Mouse (Mus musculus): Measurements from ENCODE around the gene Syt1. TPM values are rescaled to one million over a fixed set of nuclear protein-coding genes. Genes with fewer than 3 reads are reported as not detected.

Syt1 gene
- polyA plus RNA-seq, 1 experiment from 2014 or later = 0.96 TPM

GRCm38 (mm10) chr10:108733982-108734381 lies 276.8 kb downstream of the Syt1 start:
- no peak overlapping the region for H3K9ac ChIP-seq
- H3K27ac ChIP-seq = no peak overlapping the region
- no peak for ATAC-seq (ENCODE audit: borderline replicate concordance, extremely low read depth, low FRiP score, low TSS enrichment)
- no peaks in the 10 kb centered on the region for H3K36me3 ChIP-seq
- H3K4me1 ChIP-seq = no peaks in the 10 kb centered on the region
- H3K9me3 ChIP-seq = no peaks in the 10 kb centered on the region
- H3K27me3 ChIP-seq = no peaks in the 10 kb centered on the region
- no peak overlapping the region for H3K4me2 ChIP-seq
- WGBS = 39% methylated on average over 2 of the region's 2 CpGs
- no peak overlapping the region for H3K4me3 ChIP-seq

GRCm38 (mm10) chr10:108728961-108729360 lies 281.8 kb downstream of the Syt1 start:
- Histone ChIP-seq H3K27me3 (no peaks in the 10 kb centered on the region), H3K4me3 (no peak overlapping the region), H3K4me2 (no peak overlapping the region), H3K4me1 (no peaks in the 10 kb centered on the region), H3K27ac (no peak overlapping the region), H3K9me3 (no peaks in the 10 kb centered on the region), H3K9ac (no peak overlapping the region), H3K36me3 (no peaks in the 10 kb centered on the region)
- no peak for ATAC-seq (ENCODE audit: borderline replicate concordance, extremely low read depth, low FRiP score, low TSS enrichment)
- 65% methylated on average over 8 of the region's 8 CpGs for WGBS

DNA sequence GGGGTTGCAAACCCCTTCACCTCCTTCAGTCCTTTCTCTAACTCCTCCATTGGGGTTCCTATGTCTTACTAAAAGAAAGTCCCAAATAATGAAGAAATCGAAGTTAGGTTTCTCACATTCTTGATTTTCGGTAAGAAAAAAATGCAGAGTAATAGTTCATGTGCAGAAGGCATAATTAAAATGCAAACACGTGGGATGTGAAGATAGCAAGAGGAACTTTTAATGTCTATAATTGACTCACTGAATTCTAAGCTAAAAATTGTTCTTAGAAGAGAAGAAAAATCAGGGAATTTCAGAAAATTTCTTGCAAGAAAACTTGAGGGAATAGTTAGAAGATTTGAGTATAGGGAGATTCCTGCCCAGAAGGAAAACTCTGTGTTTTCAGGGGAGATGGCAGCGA lies 284.4 kb downstream of the Syt1 start:
- Histone ChIP-seq H3K4me1 (no peaks in the 10 kb centered on the region), H3K36me3 (no peaks in the 10 kb centered on the region), H3K27ac (no peak overlapping the region), H3K9me3 (no peaks in the 10 kb centered on the region), H3K4me3 (no peak overlapping the region), H3K27me3 (no peaks in the 10 kb centered on the region), H3K4me2 (no peak overlapping the region), H3K9ac (no peak overlapping the region)
- 84% methylated on average over 4 of the region's 4 CpGs for WGBS
- no peak for ATAC-seq (ENCODE audit: borderline replicate concordance, extremely low read depth, low FRiP score, low TSS enrichment)

- ATAC-seq (ENCODE audit: borderline replicate concordance, extremely low read depth, low FRiP score, low TSS enrichment) = no peak
- WGBS = 72% methylated on average over 3 of the region's 3 CpGs
- H3K9me3 ChIP-seq = no peaks in the 10 kb centered on the region
Measured at GRCm38 (mm10) chr10:108724878-108725277, 285.9 kb downstream of the Syt1 start.

GRCm38 (mm10) chr10:108710514-108710913 lies 300.3 kb downstream of the Syt1 start:
- no peaks in the 10 kb centered on the region for H3K4me1 ChIP-seq
- no peak overlapping the region for H3K4me2 ChIP-seq
- no peak overlapping the region for H3K4me3 ChIP-seq
- no peak for ATAC-seq (ENCODE audit: borderline replicate concordance, extremely low read depth, low FRiP score, low TSS enrichment)
- H3K27me3 ChIP-seq = no peaks in the 10 kb centered on the region
- H3K9me3 ChIP-seq = no peaks in the 10 kb centered on the region
- WGBS = 55% methylated on average over 5 of the region's 5 CpGs
- H3K27ac ChIP-seq = no peak overlapping the region
- H3K36me3 ChIP-seq = no peaks in the 10 kb centered on the region
- H3K9ac ChIP-seq = no peak overlapping the region

More at GRCm38 (mm10) chr10:108724878-108725277, 285.9 kb downstream of the Syt1 start:
- Histone ChIP-seq H3K27me3 (no peaks in the 10 kb centered on the region), H3K36me3 (no peaks in the 10 kb centered on the region), H3K9ac (no peak overlapping the region), H3K4me3 (no peak overlapping the region), H3K4me1 (no peaks in the 10 kb centered on the region), H3K27ac (no peak overlapping the region), H3K4me2 (no peak overlapping the region)

DNA sequence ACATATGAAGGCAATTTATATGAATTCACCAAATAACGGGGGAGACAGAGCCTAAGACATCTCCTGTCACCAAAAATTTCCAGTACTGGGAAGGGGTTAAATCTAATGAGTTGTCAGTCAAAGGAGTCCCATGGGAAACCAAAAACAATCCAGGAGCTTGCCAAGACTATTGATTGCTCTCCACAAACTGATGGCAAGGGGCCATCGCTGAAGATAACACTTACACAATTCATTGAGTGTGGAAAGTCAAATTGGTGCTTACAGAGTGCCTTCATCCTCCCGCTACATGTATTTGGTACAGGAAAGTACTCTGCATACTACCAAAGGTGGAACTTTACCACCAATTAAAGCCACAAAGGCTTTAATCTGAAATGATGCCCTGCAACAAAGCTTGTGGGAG lies 305.1 kb downstream of the Syt1 start:
- Histone ChIP-seq H3K9ac (no peak overlapping the region), H3K27me3 (no peaks in the 10 kb centered on the region), H3K4me1 (no peaks in the 10 kb centered on the region), H3K4me3 (no peak overlapping the region), H3K4me2 (no peak overlapping the region), H3K9me3 (0 out of 2 replicates have a peak, but pooled peaks cover 3% of the 10 kb centered on the region), H3K27ac (no peak overlapping the region), H3K36me3 (no peaks in the 10 kb centered on the region)
- 90% methylated on average over 3 of the region's 3 CpGs for WGBS
- ATAC-seq (ENCODE audit: borderline replicate concordance, extremely low read depth, low FRiP score, low TSS enrichment) = no peak

GRCm38 (mm10) chr10:108701361-108702128 lies 309.2 kb downstream of the Syt1 start:
- Histone ChIP-seq H3K9me3 (0 out of 2 replicates have a peak, but pooled peaks cover 3% of the 10 kb centered on the region), H3K4me1 (no peaks in the 10 kb centered on the region), H3K27me3 (no peaks in the 10 kb centered on the region), H3K9ac (no peak overlapping the region), H3K4me3 (no peak overlapping the region), H3K36me3 (no peaks in the 10 kb centered on the region), H3K4me2 (no peak overlapping the region), H3K27ac (no peak overlapping the region)
- WGBS = 64% methylated on average over 14 of the region's 14 CpGs
- ATAC-seq (ENCODE audit: borderline replicate concordance, extremely low read depth, low FRiP score, low TSS enrichment) = no peak

- H3K9ac ChIP-seq = no peak within 1 kb of the TSS
- H3K36me3 ChIP-seq = no peaks in the 10 kb centered on the region
- H3K4me2 ChIP-seq = no peak within 1 kb of the TSS
- H3K4me3 ChIP-seq = no peak within 1 kb of the TSS
- no peaks in the 10 kb centered on the region for H3K4me1 ChIP-seq
- WGBS = 91% methylated on average over 9 of the region's 9 CpGs
- H3K27ac ChIP-seq = no peak within 1 kb of the TSS
- no peaks in the 10 kb centered on the region for H3K27me3 ChIP-seq
- no peaks in the 10 kb centered on the region for H3K9me3 ChIP-seq
- no peak for ATAC-seq (ENCODE audit: borderline replicate concordance, extremely low read depth, low FRiP score, low TSS enrichment)
Measured at GRCm38 (mm10) chr10:108699946-108700345, 310.8 kb downstream of the Syt1 start, which contains the start of gene Gm5136. Gm5136 (minus strand) TSS chr10:108700160.

DNA sequence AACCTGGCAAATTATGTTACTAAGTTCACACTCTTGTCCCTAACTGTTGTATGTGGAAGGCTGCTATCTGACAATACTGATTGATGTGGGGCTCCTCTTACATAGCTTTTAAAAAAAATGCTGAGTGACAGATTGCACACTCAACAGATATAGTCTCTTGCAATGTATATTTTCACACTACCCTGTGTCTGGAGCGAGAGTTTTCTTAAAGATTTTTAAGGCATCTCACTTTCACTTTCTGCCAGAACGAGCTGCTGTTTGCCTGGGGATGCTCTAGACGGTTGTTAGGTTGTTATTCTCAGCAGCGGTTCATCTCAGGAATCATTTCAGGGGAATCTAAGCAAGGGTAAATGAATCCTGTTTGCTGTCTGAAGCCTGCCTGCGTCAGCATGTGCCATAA lies 313.7 kb downstream of the Syt1 start:
- H3K27ac ChIP-seq = no peak overlapping the region
- 42% methylated on average over 5 of the region's 5 CpGs for WGBS
- H3K4me1 ChIP-seq = no peaks in the 10 kb centered on the region
- ATAC-seq (ENCODE audit: borderline replicate concordance, extremely low read depth, low FRiP score, low TSS enrichment) = no peak
- H3K36me3 ChIP-seq = no peaks in the 10 kb centered on the region
- no peaks in the 10 kb centered on the region for H3K9me3 ChIP-seq
- no peak overlapping the region for H3K9ac ChIP-seq
- no peak overlapping the region for H3K4me2 ChIP-seq
- no peaks in the 10 kb centered on the region for H3K27me3 ChIP-seq
- H3K4me3 ChIP-seq = no peak overlapping the region

DNA sequence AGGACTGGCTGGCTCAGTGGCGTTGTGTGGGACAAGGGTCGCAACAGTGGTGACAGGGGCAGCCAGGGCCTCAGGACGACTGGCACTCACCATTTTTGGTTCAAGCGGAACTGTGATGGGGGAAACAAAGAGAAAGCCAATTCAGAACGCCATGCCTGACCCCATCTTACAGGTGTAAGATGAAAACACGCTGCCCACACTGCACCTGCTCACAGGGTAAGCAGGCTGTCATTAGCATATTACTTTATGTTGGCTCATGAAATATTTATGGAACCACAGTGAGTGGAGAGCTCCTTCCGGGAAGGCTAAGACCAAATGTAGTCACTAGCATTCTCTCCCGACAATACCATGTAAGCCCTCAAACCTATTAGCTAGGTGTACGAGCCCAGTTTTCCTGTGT lies 319.8 kb downstream of the Syt1 start:
- no peaks in the 10 kb centered on the region for H3K9me3 ChIP-seq
- no peak overlapping the region for H3K9ac ChIP-seq
- H3K36me3 ChIP-seq = no peaks in the 10 kb centered on the region
- H3K4me2 ChIP-seq = no peak overlapping the region
- H3K4me1 ChIP-seq = no peaks in the 10 kb centered on the region
- 76% methylated on average over 9 of the region's 9 CpGs for WGBS
- H3K27ac ChIP-seq = no peak overlapping the region
- H3K27me3 ChIP-seq = no peaks in the 10 kb centered on the region
- no peak overlapping the region for H3K4me3 ChIP-seq
- ATAC-seq (ENCODE audit: borderline replicate concordance, extremely low read depth, low FRiP score, low TSS enrichment) = no peak

DNA sequence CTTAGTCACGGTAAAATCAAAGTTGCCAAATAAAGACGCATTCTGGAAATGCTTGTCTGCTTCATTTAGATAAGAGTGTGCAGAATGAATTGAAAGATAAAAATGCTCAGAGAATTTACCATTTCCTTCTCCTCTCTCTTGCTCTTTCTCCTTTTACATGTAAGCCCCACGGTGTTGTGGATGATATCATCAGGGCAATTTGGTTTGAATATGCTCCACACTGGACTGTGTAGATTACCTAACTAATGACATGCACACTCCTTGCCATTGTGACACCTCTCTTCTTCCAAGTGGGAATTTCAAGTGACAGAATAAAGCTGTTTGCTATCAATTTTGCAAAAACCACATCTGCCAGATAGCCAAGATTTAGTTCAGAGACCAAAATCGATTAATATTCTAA lies 324.1 kb downstream of the Syt1 start:
- Histone ChIP-seq H3K9me3 (no peaks in the 10 kb centered on the region), H3K36me3 (no peaks in the 10 kb centered on the region), H3K4me1 (no peaks in the 10 kb centered on the region), H3K9ac (no peak overlapping the region), H3K27ac (no peak overlapping the region), H3K4me2 (no peak overlapping the region), H3K27me3 (no peaks in the 10 kb centered on the region), H3K4me3 (no peak overlapping the region)
- WGBS = 64% methylated on average over 4 of the region's 4 CpGs
- ATAC-seq (ENCODE audit: borderline replicate concordance, extremely low read depth, low FRiP score, low TSS enrichment) = no peak

- 32% methylated on average over 14 of the region's 14 CpGs for WGBS
- no peak overlapping the region for H3K9ac ChIP-seq
- no peak overlapping the region for H3K27ac ChIP-seq
- no peak for ATAC-seq (ENCODE audit: borderline replicate concordance, extremely low read depth, low FRiP score, low TSS enrichment)
- no peaks in the 10 kb centered on the region for H3K36me3 ChIP-seq
- no peaks in the 10 kb centered on the region for H3K4me1 ChIP-seq
- no peaks in the 10 kb centered on the region for H3K27me3 ChIP-seq
- no peak overlapping the region for H3K4me2 ChIP-seq
- H3K9me3 ChIP-seq = no peaks in the 10 kb centered on the region
- no peak overlapping the region for H3K4me3 ChIP-seq
Measured at GRCm38 (mm10) chr10:108679675-108680390, 330.9 kb downstream of the Syt1 start.

Measured in lung, embryonic 15.5 days (tissue).